Mouse (Mus musculus) heart, embryonic 11.5 days (tissue): ENCODE data around the gene 1700001P01Rik. TPM values are rescaled to one million over a fixed set of nuclear protein-coding genes. Genes with fewer than 3 reads are reported as not detected.
A peak's percentile ranks its signal among the peaks of the same experiment; 100 is the strongest.
"Not testable (repeated sequence)": the region's sequence is repeated elsewhere in the genome, so short reads cannot be mapped to it uniquely, and the experiment has no call there.

ENCODE experiments used
- ATAC-seq: fragments of 200-750 bp; cut with Nextera tagmentation; replicated peaks from 2 replicates; pipeline ENCODE4 v1.8.0; 2017; ENCODE audit warnings: moderate library complexity; ENCODE audit not compliant: insufficient number of reproducible peaks, low FRiP score, low TSS enrichment
- H3K27ac ChIP-seq: fragments of 300-500 bp; sonication (generic); 2 replicates; pipeline ENCODE4 v1.5.1; 2014; ENCODE audit warnings: mild to moderate bottlenecking, low read depth, low read length
- H3K27me3 ChIP-seq: fragments of 300-500 bp; sonication (generic); 2 replicates; pipeline ENCODE4 v1.6.1; 2014; ENCODE audit warnings: mild to moderate bottlenecking, low read length, mixed read lengths; ENCODE audit not compliant: control insufficient read depth, insufficient read depth
- H3K36me3 ChIP-seq: fragments of 300-500 bp; sonication (generic); 2 replicates; pipeline ENCODE4 v1.6.1; 2014; ENCODE audit warnings: mild to moderate bottlenecking, low read length, moderate library complexity, mixed read lengths; ENCODE audit not compliant: control insufficient read depth, insufficient read depth
- H3K4me1 ChIP-seq: fragments of 300-500 bp; sonication (generic); 2 replicates; pipeline ENCODE4 v1.6.1; 2014; ENCODE audit warnings: low read length; ENCODE audit not compliant: control insufficient read depth, insufficient read depth
- H3K4me2 ChIP-seq: fragments of 300-500 bp; sonication (generic); 2 replicates; pipeline ENCODE4 v1.6.1; 2014; ENCODE audit warnings: mild to moderate bottlenecking, moderate library complexity
- H3K4me3 ChIP-seq: fragments of 300-500 bp; sonication (generic); 2 replicates; pipeline ENCODE4 v1.5.1; 2014; ENCODE audit warnings: low read depth, low read length
- H3K9ac ChIP-seq: fragments of 300-500 bp; sonication (generic); 2 replicates; pipeline ENCODE4 v1.6.1; 2014; ENCODE audit warnings: mild to moderate bottlenecking, low read depth, low read length, moderate library complexity
- H3K9me3 ChIP-seq: fragments of 300-500 bp; sonication (generic); replicated peaks from 2 replicates; pipeline ENCODE4 v1.6.1; 2016; ENCODE audit warnings: low read length; ENCODE audit not compliant: control insufficient read depth
- WGBS: fragments of 180-500 bp; shearing (Covaris S2); extraction: QIAGEN DNeasy Blood & Tissue Kit; methylation state at CpG from one replicate; pipeline ENCODE4 v1.1.7; 2014; ENCODE audit not compliant: insufficient replicate concordance; 5-methylcytosine and 5-hydroxymethylcytosine counted together
- polyA plus RNA-seq: library from polyadenylated mRNA; unstranded; fragments of >200 nt; fragmentation: Nextera tagmentation; extraction: Ambion mirVana; gene quantifications from 2 replicates; pipeline ENCODE4 v1.2.1, GENCODE M21; 2014

1700001P01Rik gene
- polyA plus RNA-seq, 1 experiment from 2014 or later: not detected

DNA sequence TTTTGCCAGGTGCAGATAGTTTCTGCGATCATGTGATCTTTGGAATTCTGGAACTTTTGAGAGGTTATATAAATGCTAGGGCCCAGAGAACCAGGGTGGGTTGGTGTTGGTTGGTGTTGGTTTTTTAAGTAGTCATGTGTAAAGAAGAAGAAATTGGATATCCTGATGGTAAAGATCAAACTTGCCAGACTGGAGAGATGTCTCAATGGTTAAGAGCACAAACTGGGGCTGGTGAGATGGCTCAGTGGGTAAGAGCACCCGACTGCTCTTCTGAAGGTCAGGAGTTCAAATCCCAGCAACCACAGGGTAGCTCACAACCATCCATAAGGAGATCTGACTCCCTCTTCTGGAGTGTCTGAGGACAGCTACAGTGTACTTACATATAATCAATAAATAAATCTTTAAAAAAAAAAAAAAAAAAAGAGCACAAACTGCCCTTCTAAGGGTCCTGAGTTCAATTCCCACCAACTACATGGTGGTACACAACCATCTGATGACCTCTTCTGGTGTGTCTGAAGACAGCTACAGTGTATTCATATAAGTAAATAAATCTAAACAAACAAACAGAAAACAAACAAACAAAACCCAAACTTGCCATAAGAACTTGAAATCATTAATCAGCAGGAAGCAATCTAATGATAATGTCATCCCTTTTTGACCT lies 15.2 kb upstream of the 1700001P01Rik start:
- WGBS: 80% methylated on average over 2 of the region's 2 CpGs

DNA sequence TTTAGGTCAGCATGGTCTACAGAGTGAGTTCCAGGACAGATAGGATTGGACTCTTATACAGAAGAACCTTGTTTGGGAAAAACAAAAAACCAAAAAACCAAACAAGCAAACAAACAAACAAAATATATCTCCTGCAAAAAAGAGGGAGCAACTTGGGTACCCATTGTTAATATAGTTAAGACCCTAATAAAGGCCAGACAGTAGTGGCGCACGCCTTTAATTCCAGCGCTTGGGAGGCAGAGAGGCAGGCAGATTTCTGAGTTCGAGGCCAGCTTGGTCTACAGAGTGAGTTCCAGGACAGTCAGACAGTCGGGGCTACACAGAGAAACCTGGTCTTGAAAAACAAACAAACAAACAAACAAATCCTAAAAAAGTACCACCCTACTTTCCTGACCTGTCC lies 14.0 kb upstream of the 1700001P01Rik start:
- Histone ChIP-seq H3K4me1 (no peaks in the 10 kb centered on the region), H3K36me3 (no peaks in the 10 kb centered on the region), H3K9ac (no peak overlapping the region), H3K27ac (no peak overlapping the region), H3K4me2 (no peak overlapping the region), H3K4me3 (no peak overlapping the region), H3K27me3 (no peaks in the 10 kb centered on the region), H3K9me3 (no peaks in the 10 kb centered on the region)
- WGBS: 82% methylated on average over 5 of the region's 5 CpGs
- no peak for ATAC-seq

More for the DNA sequence above, 15.2 kb upstream of the 1700001P01Rik start:
- H3K9me3 ChIP-seq, H3K4me3 ChIP-seq, H3K27me3 ChIP-seq, ATAC-seq, H3K36me3 ChIP-seq, H3K4me1 ChIP-seq, H3K9ac ChIP-seq, H3K27ac ChIP-seq, H3K4me2 ChIP-seq: not testable (repeated sequence)

DNA sequence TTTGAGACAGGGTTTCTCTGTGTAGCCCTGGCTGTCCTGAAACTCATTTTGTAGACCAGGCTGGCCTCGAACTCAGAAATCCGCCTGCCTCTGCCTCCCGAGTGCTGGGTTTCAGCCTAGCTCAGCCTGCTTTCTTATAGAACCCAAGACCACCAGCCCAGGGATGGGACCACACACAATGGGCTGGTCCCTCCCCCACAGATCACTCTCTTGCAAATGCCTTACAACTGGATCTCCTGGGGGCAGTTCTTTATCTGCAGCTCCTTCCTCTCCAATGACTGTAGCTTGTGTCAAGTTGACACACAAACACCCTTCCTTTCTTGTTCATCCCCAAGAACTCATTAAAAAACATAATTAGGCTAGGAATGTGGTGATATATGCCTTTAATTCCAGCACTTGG lies 12.2 kb upstream of the 1700001P01Rik start:
- Histone ChIP-seq H3K27me3 (no peaks in the 10 kb centered on the region), H3K4me1 (no peaks in the 10 kb centered on the region)

DNA sequence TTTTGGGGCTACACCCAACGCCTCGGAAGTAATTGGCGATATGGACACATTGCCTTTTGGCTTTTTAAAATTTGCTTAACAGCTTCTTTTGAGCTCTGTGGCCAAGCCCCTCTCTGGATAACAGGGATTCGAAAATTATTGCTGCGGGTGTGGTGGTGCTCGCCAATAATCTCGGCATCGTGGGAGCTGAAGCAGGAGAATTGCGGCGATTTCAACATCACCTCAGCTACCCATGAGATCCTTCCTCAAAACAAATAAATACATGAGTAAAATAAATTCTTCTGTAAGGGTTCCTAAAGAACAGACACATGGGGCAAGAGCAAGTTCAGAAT lies 6.8 kb upstream of the 1700001P01Rik start:
- peak overlapping the region; percentile 100 for H3K9ac ChIP-seq
- WGBS: under 1% methylated on average over 10 of the region's 10 CpGs
- no peaks in the 10 kb centered on the region for H3K9me3 ChIP-seq
- peak overlapping the region; percentile 94 for H3K4me3 ChIP-seq
- peak overlapping the region; percentile 79 for H3K4me2 ChIP-seq
- peaks cover 28% of the 10 kb centered on the region for H3K36me3 ChIP-seq
- H3K27ac ChIP-seq: peak overlapping the region; percentile 91; the same call in 1 of the 2 replicates
- H3K4me1 ChIP-seq: peaks cover 7% of the 10 kb centered on the region
- H3K27me3 ChIP-seq: no peaks in the 10 kb centered on the region
- ATAC-seq: no peak

More for the DNA sequence above, 12.2 kb upstream of the 1700001P01Rik start:
- no peak overlapping the region for H3K27ac ChIP-seq
- no peak overlapping the region for H3K4me2 ChIP-seq
- H3K4me3 ChIP-seq: no peak overlapping the region
- no peaks in the 10 kb centered on the region for H3K9me3 ChIP-seq
- WGBS: 83% methylated on average over 3 of the region's 3 CpGs
- no peak overlapping the region for H3K9ac ChIP-seq
- no peak for ATAC-seq
- no peaks in the 10 kb centered on the region for H3K36me3 ChIP-seq

DNA sequence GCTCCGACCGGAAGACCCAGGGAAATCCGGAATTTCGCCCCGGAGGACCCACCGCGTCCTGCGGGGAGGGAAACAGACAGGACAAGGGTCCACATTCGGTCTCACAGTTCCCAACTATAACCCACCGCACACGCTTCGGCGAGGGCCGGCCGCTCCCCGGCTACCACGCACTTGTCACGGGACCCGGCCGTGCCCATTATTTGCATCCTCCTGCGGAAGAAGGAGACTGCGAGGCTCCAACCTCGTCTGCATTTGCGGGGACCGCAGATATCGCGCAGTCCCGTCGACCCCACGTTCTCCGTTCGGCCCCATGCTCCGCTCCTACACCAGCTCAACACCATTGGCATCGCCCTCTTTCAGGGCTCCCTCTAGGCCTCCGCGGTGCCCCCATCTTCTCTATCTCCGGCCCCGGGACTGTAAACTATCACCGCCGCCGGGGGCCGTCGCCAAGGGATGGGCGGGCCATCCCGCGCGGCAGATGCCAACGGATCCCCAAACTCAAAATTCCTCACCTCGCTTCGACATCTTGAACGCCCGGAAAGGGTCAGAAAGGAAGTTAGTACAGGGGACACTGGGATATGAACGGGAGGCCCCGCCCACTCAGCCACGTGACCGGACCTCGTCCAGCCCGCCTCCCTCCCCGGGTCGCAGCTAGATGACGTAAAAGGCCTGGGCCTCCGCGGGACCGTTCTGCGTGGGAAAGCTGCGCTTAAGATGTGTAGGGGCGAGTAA lies 6.3 kb upstream of the 1700001P01Rik start, which contains the start of gene Rpl23:
Gene Rpl23 (minus strand): TSS at position 606 of the 732 bp plus-strand sequence.
- WGBS: under 1% methylated on average over 67 of the region's 67 CpGs
- peaks cover 7% of the 10 kb centered on the region for H3K4me1 ChIP-seq
- peak within 1 kb of the TSS; percentile 91 for H3K27ac ChIP-seq
- ATAC-seq: peak; percentile 87
- no peaks in the 10 kb centered on the region for H3K27me3 ChIP-seq
- H3K9ac ChIP-seq: peak within 1 kb of the TSS; percentile 100
- no peaks in the 10 kb centered on the region for H3K9me3 ChIP-seq
- peak within 1 kb of the TSS; percentile 94 for H3K4me3 ChIP-seq
- peaks cover 33% of the 10 kb centered on the region for H3K36me3 ChIP-seq
- peak within 1 kb of the TSS; percentile 79 for H3K4me2 ChIP-seq

DNA sequence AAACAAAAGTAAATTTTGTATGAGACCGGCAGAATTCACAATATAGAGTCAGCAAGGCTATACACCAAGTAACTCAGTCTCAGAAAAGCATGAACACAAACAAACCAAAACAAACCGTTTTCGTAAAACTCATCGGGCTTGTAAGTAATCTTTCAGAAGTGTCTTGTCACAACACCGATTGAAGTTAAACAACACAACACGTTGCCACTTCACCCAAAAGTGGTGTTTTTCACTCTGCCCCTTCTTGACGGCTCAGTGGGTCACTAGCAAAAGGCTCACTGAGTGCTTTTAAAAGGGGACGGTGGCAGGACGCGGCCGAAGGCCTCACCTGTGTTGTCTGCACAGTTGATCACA lies 5.7 kb upstream of the 1700001P01Rik start:
- no peak for ATAC-seq
- peak overlapping the region; percentile 79 for H3K4me2 ChIP-seq
- peaks cover 7% of the 10 kb centered on the region for H3K4me1 ChIP-seq
- no peaks in the 10 kb centered on the region for H3K27me3 ChIP-seq
- peaks cover 33% of the 10 kb centered on the region for H3K36me3 ChIP-seq
- H3K27ac ChIP-seq: peak overlapping the region; percentile 91
- no peaks in the 10 kb centered on the region for H3K9me3 ChIP-seq
- H3K9ac ChIP-seq: peak overlapping the region; percentile 100
- H3K4me3 ChIP-seq: peak overlapping the region; percentile 94
- under 1% methylated on average over 11 of the region's 11 CpGs for WGBS

DNA sequence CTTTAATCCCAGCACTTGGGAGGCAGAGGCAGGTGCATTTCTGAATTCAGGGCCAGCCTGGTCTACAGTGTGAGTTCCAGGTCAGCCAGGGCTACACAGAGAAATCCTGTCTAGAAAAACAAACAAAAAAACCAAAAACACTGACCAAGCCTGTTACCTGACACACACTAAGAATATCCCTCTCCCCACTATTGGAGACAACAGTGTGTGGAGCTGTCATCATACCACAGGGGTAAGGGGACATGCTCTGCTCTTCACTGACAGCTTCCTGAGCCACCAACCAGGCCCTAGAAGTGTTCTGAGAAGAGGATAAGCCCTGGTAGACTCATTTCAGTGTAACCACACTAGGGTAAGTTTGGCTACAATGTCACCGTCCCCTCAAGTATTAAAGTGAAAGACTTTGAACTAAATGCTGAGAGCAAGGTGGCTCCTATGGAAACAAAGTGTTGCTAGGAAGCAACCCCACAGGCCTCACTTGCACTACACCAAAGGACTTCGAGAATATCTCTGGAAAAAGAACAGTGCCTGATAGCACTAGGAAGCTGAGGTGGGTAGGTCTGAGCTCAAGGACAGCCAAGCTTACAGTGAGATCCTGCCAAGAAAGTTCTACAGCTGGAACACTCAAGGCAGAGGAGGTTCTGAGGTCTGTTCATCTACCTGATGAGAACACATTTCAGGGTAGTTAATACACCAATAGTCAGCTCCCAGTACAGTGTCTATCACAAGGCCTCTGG lies 4.4 kb upstream of the 1700001P01Rik start:
- Histone ChIP-seq H3K4me3 (peak overlapping the region; percentile 94), H3K9ac (peak overlapping the region; percentile 100; the same call in 1 of the 2 replicates), H3K27ac (no peak overlapping the region), H3K4me2 (peak overlapping the region; percentile 79), H3K36me3 (peaks cover 33% of the 10 kb centered on the region), H3K4me1 (peaks cover 7% of the 10 kb centered on the region), H3K9me3 (no peaks in the 10 kb centered on the region), H3K27me3 (no peaks in the 10 kb centered on the region)
- no peak for ATAC-seq
- WGBS: 63% methylated on average over 2 of the region's 2 CpGs

DNA sequence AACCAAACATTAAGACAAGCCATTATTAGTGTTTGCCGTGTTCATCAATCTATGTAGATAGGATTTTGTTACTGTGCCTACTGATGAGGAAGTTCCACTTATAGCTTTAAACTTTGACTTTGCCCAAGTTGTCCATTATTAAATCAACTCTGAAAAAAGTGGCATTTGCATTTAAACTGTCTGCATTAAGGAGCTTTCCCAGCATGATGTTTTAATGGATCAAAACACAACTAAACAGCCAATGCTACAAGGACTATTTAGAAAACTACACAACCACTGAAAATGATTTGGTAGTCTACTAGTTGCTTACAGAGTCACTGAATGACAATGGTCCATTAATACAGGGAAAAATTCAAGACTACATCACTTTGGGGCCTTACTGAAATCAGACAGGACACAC lies 3.2 kb upstream of the 1700001P01Rik start:
- no peak for ATAC-seq
- Histone ChIP-seq H3K27ac (no peak overlapping the region), H3K9ac (no peak overlapping the region), H3K4me1 (peaks cover 7% of the 10 kb centered on the region), H3K27me3 (no peaks in the 10 kb centered on the region), H3K4me2 (no peak overlapping the region), H3K36me3 (peaks cover 33% of the 10 kb centered on the region), H3K4me3 (no peak overlapping the region), H3K9me3 (no peaks in the 10 kb centered on the region)
- 98% methylated on average over 1 of the region's 1 CpGs for WGBS
